Mouse (Mus musculus): ENCODE data around the gene Ghrh.
"Not testable (repeated sequence)": the region's sequence is repeated elsewhere in the genome, so short reads cannot be mapped to it uniquely, and the experiment has no call there.

Gene Ghrh

GRCm38 (mm10) chr2:157347361-157348159 lies at the start of gene Ghrh:
TSS of gene Ghrh (minus strand) at chr2:157347506.
- in situ Hi-C loops (cut with MboI; ENCODE audit: low sequenced_read_pairs) = loop anchor here (25.0 kb wide), 1 partner anchor 215 kb away; the partner anchor contains the start of genes Blcap and Nnat

GRCm38 (mm10) chr2:157395960-157396359 lies 48.7 kb upstream of the Ghrh start:
- in situ Hi-C loops (cut with MboI; ENCODE audit: low sequenced_read_pairs) = no loop called here

GRCm38 (mm10) chr2:157395371-157395770 lies 48.1 kb upstream of the Ghrh start:
- in situ Hi-C loops (cut with MboI; ENCODE audit: low sequenced_read_pairs) = no loop called here

- in situ Hi-C loops (cut with MboI; ENCODE audit: low sequenced_read_pairs) = no loop called here
Observed at GRCm38 (mm10) chr2:157394868-157395267, 47.6 kb upstream of the Ghrh start.

- in situ Hi-C loops (cut with MboI; ENCODE audit: low sequenced_read_pairs) = no loop called here
Observed at GRCm38 (mm10) chr2:157393549-157393948, 46.2 kb upstream of the Ghrh start.

GRCm38 (mm10) chr2:157392331-157392730 lies 45.0 kb upstream of the Ghrh start:
- in situ Hi-C loops (cut with MboI; ENCODE audit: low sequenced_read_pairs) = no loop called here

GRCm38 (mm10) chr2:157389591-157389921 lies 42.2 kb upstream of the Ghrh start:
- in situ Hi-C loops (cut with MboI; ENCODE audit: low sequenced_read_pairs) = no loop called here

GRCm38 (mm10) chr2:157388901-157389590 lies 41.7 kb upstream of the Ghrh start:
- in situ Hi-C loops (cut with MboI; ENCODE audit: low sequenced_read_pairs) = not testable (repeated sequence)

GRCm38 (mm10) chr2:157384836-157385235 lies 37.5 kb upstream of the Ghrh start:
- in situ Hi-C loops (cut with MboI; ENCODE audit: low sequenced_read_pairs) = no loop called here

GRCm38 (mm10) chr2:157376995-157377394 lies 29.7 kb upstream of the Ghrh start:
- in situ Hi-C loops (cut with MboI; ENCODE audit: low sequenced_read_pairs) = no loop called here

- in situ Hi-C loops (cut with MboI; ENCODE audit: low sequenced_read_pairs) = no loop called here
Observed at GRCm38 (mm10) chr2:157375794-157376757, 28.8 kb upstream of the Ghrh start.

- in situ Hi-C loops (cut with MboI; ENCODE audit: low sequenced_read_pairs) = no loop called here
Observed at GRCm38 (mm10) chr2:157375051-157375450, 27.7 kb upstream of the Ghrh start.

GRCm38 (mm10) chr2:157373681-157374080 lies 26.4 kb upstream of the Ghrh start:
- in situ Hi-C loops (cut with MboI; ENCODE audit: low sequenced_read_pairs) = no loop called here

GRCm38 (mm10) chr2:157371696-157372095 lies 24.4 kb upstream of the Ghrh start:
- in situ Hi-C loops (cut with MboI; ENCODE audit: low sequenced_read_pairs) = no loop called here

GRCm38 (mm10) chr2:157367991-157368390 lies 20.7 kb upstream of the Ghrh start:
- in situ Hi-C loops (cut with MboI; ENCODE audit: low sequenced_read_pairs) = no loop called here

- in situ Hi-C loops (cut with MboI; ENCODE audit: low sequenced_read_pairs) = no loop called here
Observed at GRCm38 (mm10) chr2:157367184-157367893, 20.0 kb upstream of the Ghrh start, which contains the start of gene Manbal. TSS of gene Manbal (plus strand) at chr2:157367594.

GRCm38 (mm10) chr2:157366762-157367161 lies 19.5 kb upstream of the Ghrh start:
- in situ Hi-C loops (cut with MboI; ENCODE audit: low sequenced_read_pairs) = no loop called here

GRCm38 (mm10) chr2:157363031-157363430 lies 15.7 kb upstream of the Ghrh start:
- in situ Hi-C loops (cut with MboI; ENCODE audit: low sequenced_read_pairs) = no loop called here

- in situ Hi-C loops (cut with MboI; ENCODE audit: low sequenced_read_pairs) = no loop called here
Observed at GRCm38 (mm10) chr2:157360028-157360427, 12.7 kb upstream of the Ghrh start.

GRCm38 (mm10) chr2:157354106-157354505 lies 6.8 kb upstream of the Ghrh start:
- in situ Hi-C loops (cut with MboI; ENCODE audit: low sequenced_read_pairs) = no loop called here
